Mouse (Mus musculus) neural tube, embryonic 13.5 days (tissue): ENCODE results near the gene C1qtnf7. TPM values are rescaled to one million over a fixed set of nuclear protein-coding genes. Genes with fewer than 3 reads are reported as not detected.

ENCODE experiments used
- ATAC-seq: fragments of 200-750 bp; cut with Nextera tagmentation; 2 replicates; pipeline ENCODE4 v1.8.0; 2017; ENCODE audit warnings: low read depth, mild to moderate bottlenecking, moderate TSS enrichment, moderate library complexity
- H3K27ac ChIP-seq: fragments of 300-500 bp; sonication (generic); replicated peaks from 2 replicates; pipeline ENCODE4 v1.5.1; 2015; ENCODE audit warnings: moderate library complexity, mild to moderate bottlenecking, inconsistent platforms
- H3K27me3 ChIP-seq: fragments of 300-500 bp; sonication (generic); 2 replicates; pipeline ENCODE4 v1.6.1; 2015; ENCODE audit warnings: mild to moderate bottlenecking, inconsistent platforms
- H3K36me3 ChIP-seq: fragments of 300-500 bp; sonication (generic); 2 replicates; pipeline ENCODE4 v1.6.1; 2015; ENCODE audit warnings: mild to moderate bottlenecking, inconsistent platforms
- H3K4me1 ChIP-seq: fragments of 300-500 bp; sonication (generic); replicated peaks from 2 replicates; pipeline ENCODE4 v1.6.1; 2015; ENCODE audit warnings: inconsistent platforms
- H3K4me2 ChIP-seq: fragments of 300-500 bp; sonication (generic); 2 replicates; pipeline ENCODE4 v1.6.1; 2015; ENCODE audit warnings: inconsistent platforms, mild to moderate bottlenecking, moderate library complexity
- H3K4me3 ChIP-seq: fragments of 300-500 bp; sonication (generic); 2 replicates; pipeline ENCODE4 v1.5.1; 2015; ENCODE audit warnings: mild to moderate bottlenecking, inconsistent platforms
- H3K9ac ChIP-seq: fragments of 300-500 bp; sonication (generic); 2 replicates; pipeline ENCODE4 v1.6.1; 2015; ENCODE audit warnings: moderate library complexity, mild to moderate bottlenecking, inconsistent platforms
- H3K9me3 ChIP-seq: fragments of 300-500 bp; sonication (generic); 2 replicates; pipeline ENCODE4 v1.6.1; 2016; ENCODE audit warnings: inconsistent platforms
- WGBS: fragments of 180-500 bp; shearing (Covaris S2); methylation state at CpG from one replicate; pipeline ENCODE4 v1.1.7; 2015; 5-methylcytosine and 5-hydroxymethylcytosine counted together
- polyA plus RNA-seq: library from polyadenylated mRNA; unstranded; fragments of >200 nt; fragmentation: Nextera tagmentation; extraction: Ambion mirVana; gene quantifications from 2 replicates; pipeline ENCODE4 v1.2.1, GENCODE M21; 2015

C1qtnf7 gene
- polyA plus RNA-seq, 1 experiment from 2014 or later: 1.2 TPM

- Histone ChIP-seq H3K4me2 (no peak overlapping the region), H3K27ac (no peak overlapping the region), H3K9me3 (no peaks in the 10 kb centered on the region), H3K36me3 (no peaks in the 10 kb centered on the region), H3K27me3 (no peaks in the 10 kb centered on the region), H3K4me3 (no peak overlapping the region), H3K4me1 (no peaks in the 10 kb centered on the region), H3K9ac (no peak overlapping the region)
- ATAC-seq: no peak
- 76% methylated on average over 7 of the region's 7 CpGs for WGBS
Measured at GRCm38 (mm10) chr5:43516491-43516890, 1.2 kb downstream of the C1qtnf7 start.

DNA sequence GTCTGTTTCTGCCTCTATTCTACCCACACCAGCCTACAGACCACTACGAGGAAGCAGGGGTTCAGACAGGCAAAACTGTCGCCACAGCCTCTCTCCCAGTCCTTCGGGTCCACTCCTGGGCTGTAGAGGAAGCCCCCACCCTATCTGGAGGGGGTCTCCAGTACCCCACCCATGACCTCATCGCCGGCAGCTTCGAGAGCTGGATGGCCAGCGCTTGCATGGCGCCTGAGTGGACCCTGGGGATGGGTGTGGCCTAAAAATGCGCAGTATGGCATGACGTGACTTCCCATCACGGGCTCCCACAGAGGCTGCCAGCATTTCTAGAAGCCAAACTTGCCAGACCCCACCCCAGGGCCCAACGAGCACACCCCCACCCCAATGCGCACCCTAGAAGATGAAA is 2.0 kb downstream of the C1qtnf7 start:
- 89% methylated on average over 13 of the region's 13 CpGs for WGBS
- ATAC-seq: no peak
- H3K27ac ChIP-seq: no peak overlapping the region

DNA sequence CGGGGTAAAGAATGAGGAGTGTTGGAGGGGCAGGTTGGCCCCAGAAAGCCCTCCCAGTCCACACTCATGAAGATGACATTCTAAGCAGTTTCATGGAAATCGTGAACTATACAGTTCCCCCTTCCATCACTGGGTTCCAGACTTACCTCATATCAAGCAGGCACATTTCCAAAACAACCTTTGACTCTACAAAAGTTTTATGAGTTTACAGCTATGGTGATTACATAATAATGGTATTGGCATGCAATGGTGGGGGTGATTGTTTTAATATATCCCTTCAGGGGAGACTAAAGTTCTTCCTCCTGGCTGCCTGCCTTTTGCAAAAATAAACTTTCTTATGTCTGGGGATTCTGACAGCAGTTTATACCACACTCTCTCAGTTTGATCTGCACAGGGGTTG is 4.6 kb downstream of the C1qtnf7 start:
- Histone ChIP-seq H3K4me3 (no peak overlapping the region), H3K36me3 (no peaks in the 10 kb centered on the region), H3K27ac (no peak overlapping the region), H3K9me3 (no peaks in the 10 kb centered on the region), H3K4me2 (no peak overlapping the region), H3K4me1 (no peaks in the 10 kb centered on the region), H3K9ac (no peak overlapping the region), H3K27me3 (no peaks in the 10 kb centered on the region)
- no peak for ATAC-seq
- WGBS: 81% methylated on average over 2 of the region's 2 CpGs

More for the DNA sequence above, 2.0 kb downstream of the C1qtnf7 start:
- H3K27me3 ChIP-seq: no peaks in the 10 kb centered on the region
- no peak overlapping the region for H3K4me2 ChIP-seq
- no peak overlapping the region for H3K9ac ChIP-seq
- H3K36me3 ChIP-seq: no peaks in the 10 kb centered on the region
- H3K4me3 ChIP-seq: no peak overlapping the region
- H3K9me3 ChIP-seq: no peaks in the 10 kb centered on the region
- H3K4me1 ChIP-seq: no peaks in the 10 kb centered on the region

DNA sequence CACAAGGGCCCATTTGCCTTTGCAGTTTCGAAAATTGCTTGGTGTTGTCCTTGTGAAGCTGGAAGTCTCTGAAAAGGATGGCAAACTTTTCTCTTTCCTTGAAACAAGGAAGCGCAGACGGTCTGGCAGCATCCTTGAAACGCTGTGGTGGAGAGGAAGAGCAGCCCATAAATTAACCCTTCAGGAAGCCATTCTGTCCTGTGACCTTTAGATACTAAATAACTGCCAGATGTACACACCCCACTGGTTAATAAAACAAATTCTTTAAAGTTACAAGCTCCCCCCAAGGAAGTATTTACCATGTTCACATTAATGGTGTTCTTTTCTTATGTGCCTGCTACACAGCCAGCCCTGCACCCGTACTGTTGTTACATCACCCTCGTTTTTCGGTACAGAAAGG is 6.0 kb downstream of the C1qtnf7 start:
- no peaks in the 10 kb centered on the region for H3K9me3 ChIP-seq
- H3K4me1 ChIP-seq: no peaks in the 10 kb centered on the region
- no peaks in the 10 kb centered on the region for H3K27me3 ChIP-seq
- H3K4me3 ChIP-seq: no peak overlapping the region
- H3K4me2 ChIP-seq: no peak overlapping the region
- no peak overlapping the region for H3K27ac ChIP-seq
- 50% methylated on average over 7 of the region's 7 CpGs for WGBS
- no peak for ATAC-seq
- no peak overlapping the region for H3K9ac ChIP-seq
- no peaks in the 10 kb centered on the region for H3K36me3 ChIP-seq

- no peaks in the 10 kb centered on the region for H3K4me1 ChIP-seq
- no peaks in the 10 kb centered on the region for H3K27me3 ChIP-seq
- H3K36me3 ChIP-seq: no peaks in the 10 kb centered on the region
- no peak for ATAC-seq
- H3K9me3 ChIP-seq: no peaks in the 10 kb centered on the region
- no peak overlapping the region for H3K9ac ChIP-seq
- 86% methylated on average over 1 of the region's 1 CpGs for WGBS
- no peak overlapping the region for H3K4me3 ChIP-seq
- H3K4me2 ChIP-seq: no peak overlapping the region
- H3K27ac ChIP-seq: no peak overlapping the region
Measured at GRCm38 (mm10) chr5:43522866-43523265, 7.5 kb downstream of the C1qtnf7 start.

DNA sequence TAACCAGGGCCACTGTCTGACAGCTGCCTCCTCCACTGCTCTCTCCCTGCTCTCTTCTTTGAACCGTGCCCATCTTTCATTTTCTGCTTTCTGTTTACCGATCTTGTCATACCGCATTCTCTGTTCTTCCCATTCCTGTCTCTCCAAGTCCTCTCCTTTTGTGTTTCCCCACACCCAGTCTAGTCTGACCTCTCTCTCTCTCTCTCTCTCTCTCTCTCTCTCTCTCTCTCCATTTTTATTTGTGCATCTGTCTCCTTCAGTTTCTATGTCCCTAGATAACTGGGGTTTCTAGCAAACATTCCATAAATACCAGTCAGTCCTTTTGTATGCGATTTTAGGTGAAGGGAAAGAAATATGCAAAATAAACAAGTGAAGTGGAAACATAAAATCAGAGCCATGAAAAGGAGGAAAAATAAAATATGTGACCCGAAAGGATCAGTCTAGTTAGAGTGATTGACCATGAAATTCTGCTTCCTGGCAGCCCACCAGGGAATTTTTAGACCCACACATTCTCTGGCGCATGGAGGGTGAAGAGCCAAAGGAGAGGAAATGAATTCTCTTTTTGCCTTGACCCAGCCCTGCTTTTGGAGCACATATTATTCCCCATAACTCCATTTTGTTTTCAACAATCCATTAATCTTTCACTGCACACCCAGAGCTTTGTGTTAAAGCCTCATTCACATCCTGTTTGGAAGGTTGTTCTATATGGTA is 11.7 kb downstream of the C1qtnf7 start:
- H3K27me3 ChIP-seq: no peaks in the 10 kb centered on the region
- no peak for ATAC-seq
- H3K27ac ChIP-seq: no peak overlapping the region
- H3K36me3 ChIP-seq: no peaks in the 10 kb centered on the region
- no peak overlapping the region for H3K9ac ChIP-seq
- H3K4me2 ChIP-seq: no peak overlapping the region
- H3K4me3 ChIP-seq: no peak overlapping the region
- 61% methylated on average over 6 of the region's 6 CpGs for WGBS
- no peaks in the 10 kb centered on the region for H3K9me3 ChIP-seq
- H3K4me1 ChIP-seq: 0 out of 2 replicates have a peak, but pooled peaks cover 4% of the 10 kb centered on the region

- Histone ChIP-seq H3K4me2 (no peak overlapping the region), H3K36me3 (no peaks in the 10 kb centered on the region), H3K27me3 (no peaks in the 10 kb centered on the region), H3K27ac (no peak overlapping the region), H3K4me1 (0 out of 2 replicates have a peak, but pooled peaks cover 4% of the 10 kb centered on the region), H3K4me3 (no peak overlapping the region), H3K9me3 (no peaks in the 10 kb centered on the region), H3K9ac (no peak overlapping the region)
- ATAC-seq: peak; percentile 40; the same call in 1 of the 2 replicates
- WGBS: 68% methylated on average over 3 of the region's 3 CpGs
Measured at GRCm38 (mm10) chr5:43530186-43530585, 14.8 kb downstream of the C1qtnf7 start.

DNA sequence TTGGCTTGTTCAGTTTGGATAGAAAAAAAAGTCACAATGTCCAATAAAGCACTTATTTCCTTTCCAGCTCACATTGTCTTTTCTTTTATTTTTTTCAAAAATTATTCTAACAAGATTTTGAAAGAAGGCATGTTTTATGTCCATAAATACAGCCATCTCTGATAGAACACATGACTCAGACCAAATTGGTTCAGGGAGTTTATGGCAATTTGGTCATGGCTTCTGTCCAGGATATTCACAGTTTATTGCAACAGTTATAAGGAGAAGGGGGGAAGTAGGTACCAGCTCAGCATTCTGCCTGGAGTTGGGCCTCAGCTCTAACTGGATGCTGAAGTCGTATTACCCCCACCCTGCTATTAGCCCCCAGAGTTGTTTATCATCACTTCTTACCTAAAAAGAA is 15.5 kb downstream of the C1qtnf7 start:
- Histone ChIP-seq H3K9me3 (no peaks in the 10 kb centered on the region), H3K36me3 (no peaks in the 10 kb centered on the region), H3K9ac (no peak overlapping the region), H3K4me1 (0 out of 2 replicates have a peak, but pooled peaks cover 4% of the 10 kb centered on the region), H3K27me3 (no peaks in the 10 kb centered on the region), H3K27ac (no peak overlapping the region), H3K4me3 (no peak overlapping the region), H3K4me2 (no peak overlapping the region)
- no peak for ATAC-seq
- WGBS: 79% methylated on average over 1 of the region's 1 CpGs

GRCm38 (mm10) chr5:43538322-43539167 is 23.2 kb downstream of the C1qtnf7 start:
- H3K27ac ChIP-seq: no peak overlapping the region
- H3K9ac ChIP-seq: no peak overlapping the region
- ATAC-seq: no peak
- H3K36me3 ChIP-seq: no peaks in the 10 kb centered on the region
- H3K4me2 ChIP-seq: no peak overlapping the region
- H3K4me1 ChIP-seq: no peaks in the 10 kb centered on the region
- no peak overlapping the region for H3K4me3 ChIP-seq
- no peaks in the 10 kb centered on the region for H3K27me3 ChIP-seq
- WGBS: 80% methylated on average over 14 of the region's 14 CpGs
- no peaks in the 10 kb centered on the region for H3K9me3 ChIP-seq

DNA sequence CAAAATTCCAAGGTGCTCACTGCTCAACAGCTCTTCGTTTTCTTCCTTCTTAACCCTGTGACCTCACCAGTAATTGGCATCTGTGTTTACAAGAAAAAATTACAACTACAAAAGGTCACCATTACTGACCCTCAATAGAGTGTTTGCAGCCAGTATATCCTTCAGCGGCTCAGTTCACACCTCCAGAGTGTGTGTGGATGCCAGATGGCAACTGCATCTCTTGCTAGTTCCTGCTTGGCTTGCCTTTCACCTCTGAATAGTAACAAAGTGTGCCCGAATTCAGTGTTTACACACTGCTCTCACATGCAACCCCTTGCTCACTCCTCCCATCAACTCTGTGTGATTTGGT is 23.8 kb downstream of the C1qtnf7 start:
- WGBS: 67% methylated on average over 3 of the region's 3 CpGs
- Histone ChIP-seq H3K4me2 (no peak overlapping the region), H3K9ac (no peak overlapping the region), H3K4me3 (no peak overlapping the region), H3K4me1 (no peaks in the 10 kb centered on the region), H3K9me3 (peaks cover under 1% of the 10 kb centered on the region; the same call in 1 of the 2 replicates), H3K27me3 (no peaks in the 10 kb centered on the region), H3K36me3 (no peaks in the 10 kb centered on the region), H3K27ac (no peak overlapping the region)
- ATAC-seq: no peak

DNA sequence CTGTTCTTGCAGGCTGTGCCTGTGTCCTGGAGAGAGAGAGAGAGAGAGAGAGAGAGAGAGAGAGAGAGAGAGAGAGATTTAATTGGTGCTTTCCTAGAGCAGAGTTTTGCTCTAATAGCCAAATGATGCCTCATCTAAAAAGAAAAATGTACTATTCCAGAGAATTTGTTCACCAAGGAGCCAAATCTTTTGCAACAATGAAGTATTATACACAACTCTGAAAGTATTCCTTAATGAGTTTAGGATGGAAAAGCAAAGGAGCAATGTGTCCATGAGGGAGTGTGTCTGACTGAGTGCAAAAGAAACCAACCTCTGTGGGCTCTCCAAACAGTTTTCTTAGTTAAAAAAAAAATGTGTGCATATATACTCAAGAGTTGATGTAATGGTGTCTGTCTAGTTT is 24.5 kb downstream of the C1qtnf7 start:
- Histone ChIP-seq H3K4me3 (no peak overlapping the region), H3K4me1 (no peaks in the 10 kb centered on the region), H3K9ac (no peak overlapping the region), H3K27me3 (no peaks in the 10 kb centered on the region), H3K4me2 (no peak overlapping the region), H3K9me3 (peaks cover 7% of the 10 kb centered on the region; the same call in 1 of the 2 replicates), H3K36me3 (no peaks in the 10 kb centered on the region), H3K27ac (no peak overlapping the region)
- ATAC-seq: no peak

GRCm38 (mm10) chr5:43541492-43541891 is 26.2 kb downstream of the C1qtnf7 start:
- Histone ChIP-seq H3K9ac (no peak overlapping the region), H3K27ac (no peak overlapping the region), H3K9me3 (peaks cover 8% of the 10 kb centered on the region; the same call in 1 of the 2 replicates), H3K4me2 (no peak overlapping the region), H3K27me3 (no peaks in the 10 kb centered on the region), H3K4me1 (no peaks in the 10 kb centered on the region), H3K36me3 (no peaks in the 10 kb centered on the region), H3K4me3 (no peak overlapping the region)
- WGBS: 85% methylated on average over 5 of the region's 5 CpGs
- no peak for ATAC-seq
